Mouse (Mus musculus) forebrain, embryonic 13.5 days (tissue): ENCODE results near the gene 2410004B18Rik. TPM values are rescaled to one million over a fixed set of nuclear protein-coding genes. Genes with fewer than 3 reads are reported as not detected.

ENCODE experiments used
- ATAC-seq: fragments of 200-750 bp; cut with Nextera tagmentation; 2 replicates; pipeline ENCODE4 v1.8.0; 2017
- H3K27ac ChIP-seq: fragments of 300-500 bp; sonication (generic); 2 replicates; pipeline ENCODE4 v1.5.1; 2015; ENCODE audit warnings: inconsistent platforms, mild to moderate bottlenecking, moderate library complexity
- H3K27me3 ChIP-seq: fragments of 300-500 bp; sonication (generic); 2 replicates; pipeline ENCODE4 v1.6.1; 2015; ENCODE audit warnings: mild to moderate bottlenecking, inconsistent platforms
- H3K36me3 ChIP-seq: fragments of 300-500 bp; sonication (generic); 2 replicates; pipeline ENCODE4 v1.6.1; 2015; ENCODE audit warnings: mild to moderate bottlenecking, inconsistent platforms; ENCODE audit not compliant: poor library complexity, severe bottlenecking
- H3K4me1 ChIP-seq: fragments of 300-500 bp; sonication (generic); 2 replicates; pipeline ENCODE4 v1.6.1; 2015; ENCODE audit warnings: inconsistent platforms
- H3K4me2 ChIP-seq: fragments of 300-500 bp; sonication (generic); 2 replicates; pipeline ENCODE4 v1.6.1; 2015; ENCODE audit warnings: inconsistent platforms, mild to moderate bottlenecking, moderate library complexity
- H3K4me3 ChIP-seq: fragments of 300-500 bp; sonication (generic); 2 replicates; pipeline ENCODE4 v1.5.1; 2015; ENCODE audit warnings: mild to moderate bottlenecking, inconsistent platforms
- H3K9ac ChIP-seq: fragments of 300-500 bp; sonication (generic); 2 replicates; pipeline ENCODE4 v1.6.1; 2015; ENCODE audit warnings: mild to moderate bottlenecking, inconsistent platforms
- H3K9me3 ChIP-seq: fragments of 300-500 bp; sonication (generic); replicated peaks from 2 replicates; pipeline ENCODE4 v1.6.1; 2016; ENCODE audit warnings: inconsistent platforms
- WGBS: fragments of 180-500 bp; shearing (Covaris S2); methylation state at CpG from one replicate; pipeline ENCODE4 v1.1.7; 2015; 5-methylcytosine and 5-hydroxymethylcytosine counted together
- polyA plus RNA-seq: library from polyadenylated mRNA; unstranded; fragments of >200 nt; fragmentation: Nextera tagmentation; extraction: Ambion mirVana; gene quantifications from 2 replicates; pipeline ENCODE4 v1.2.1, GENCODE M21; 2015

2410004B18Rik gene
- polyA plus RNA-seq, 1 experiment from 2014 or later: 62.5 TPM

GRCm38 (mm10) chr3:145971501-145971900 is 33.7 kb downstream of the 2410004B18Rik start:
- ATAC-seq: peak; percentile 43; the same call in 1 of the 2 replicates
- 47% methylated on average over 10 of the region's 10 CpGs for WGBS

DNA sequence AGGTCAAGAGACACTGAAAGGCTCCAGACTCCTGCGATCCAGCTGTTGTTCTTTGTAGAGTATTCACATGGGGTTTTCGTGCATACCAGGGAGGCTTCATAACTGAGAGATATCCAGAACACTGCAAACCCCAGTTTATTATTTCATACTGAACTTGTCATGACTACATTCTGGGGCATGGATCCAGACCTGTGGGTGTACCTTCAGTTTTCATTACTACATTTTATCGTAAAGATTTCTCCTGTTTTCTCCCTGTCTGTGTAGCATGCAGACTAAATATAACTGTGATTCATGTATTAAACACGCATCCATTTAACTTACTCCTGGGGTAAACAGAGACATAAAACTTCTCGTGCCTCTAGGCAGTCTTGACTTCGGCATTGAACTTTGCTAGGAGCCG is 37.2 kb downstream of the 2410004B18Rik start:
- no peaks in the 10 kb centered on the region for H3K27me3 ChIP-seq
- no peak overlapping the region for H3K4me2 ChIP-seq
- peaks cover 11% of the 10 kb centered on the region; the same call in 1 of the 2 replicates for H3K9me3 ChIP-seq
- no peak for ATAC-seq
- 95% methylated on average over 7 of the region's 7 CpGs for WGBS
- H3K4me3 ChIP-seq: no peak overlapping the region
- no peak overlapping the region for H3K27ac ChIP-seq
- H3K4me1 ChIP-seq: no peaks in the 10 kb centered on the region
- H3K36me3 ChIP-seq: no peaks in the 10 kb centered on the region
- no peak overlapping the region for H3K9ac ChIP-seq

More at GRCm38 (mm10) chr3:145971501-145971900, 33.7 kb downstream of the 2410004B18Rik start:
- H3K4me1 ChIP-seq: no peaks in the 10 kb centered on the region
- H3K9ac ChIP-seq: no peak overlapping the region
- H3K36me3 ChIP-seq: no peaks in the 10 kb centered on the region
- no peak overlapping the region for H3K4me2 ChIP-seq
- H3K27ac ChIP-seq: 0 out of 2 replicates have a peak overlapping the region, but pooled peaks have one; percentile 14
- no peak overlapping the region for H3K4me3 ChIP-seq
- peaks cover 11% of the 10 kb centered on the region; the same call in 1 of the 2 replicates for H3K9me3 ChIP-seq
- no peaks in the 10 kb centered on the region for H3K27me3 ChIP-seq

DNA sequence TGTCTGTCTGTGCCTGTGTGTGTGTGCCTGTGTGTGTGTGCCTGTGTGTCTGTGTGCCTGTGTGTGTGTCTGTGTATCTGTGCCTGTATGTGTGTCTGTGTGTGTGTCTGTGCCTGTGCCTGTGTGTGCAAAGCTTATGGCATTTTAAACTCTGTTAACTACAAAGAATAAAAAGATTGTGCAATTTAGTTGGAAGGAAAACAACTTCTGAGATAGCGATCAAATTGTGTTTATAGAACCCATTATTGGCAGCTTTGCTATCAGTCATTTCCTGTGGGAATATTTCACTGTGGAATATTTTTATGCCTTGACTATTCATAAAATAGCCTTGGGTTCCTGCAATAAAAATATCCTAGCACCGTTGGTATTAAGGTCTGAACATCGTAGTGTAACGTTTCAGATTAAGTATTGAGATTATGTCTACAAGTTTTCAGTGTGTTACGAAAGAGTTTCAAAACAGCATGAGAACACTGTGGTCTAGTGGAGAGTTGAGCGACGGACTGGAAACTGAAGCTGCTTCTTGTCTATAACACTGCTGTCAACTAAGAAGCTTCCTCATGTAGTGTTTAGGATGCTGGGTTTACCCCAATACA is 47.6 kb downstream of the 2410004B18Rik start:
- Histone ChIP-seq H3K4me2 (no peak overlapping the region), H3K36me3 (no peaks in the 10 kb centered on the region), H3K4me1 (peaks cover 16% of the 10 kb centered on the region), H3K9me3 (no peaks in the 10 kb centered on the region), H3K4me3 (no peak overlapping the region), H3K27me3 (peaks cover 27% of the 10 kb centered on the region), H3K27ac (no peak overlapping the region), H3K9ac (no peak overlapping the region)
- 89% methylated on average over 7 of the region's 7 CpGs for WGBS
- no peak for ATAC-seq

- WGBS: 50% methylated on average over 6 of the region's 6 CpGs
- H3K9me3 ChIP-seq: no peaks in the 10 kb centered on the region
- H3K4me3 ChIP-seq: peak overlapping the region; percentile 67; the same call in 1 of the 2 replicates
- no peak for ATAC-seq
- H3K36me3 ChIP-seq: no peaks in the 10 kb centered on the region
- peaks cover 16% of the 10 kb centered on the region for H3K4me1 ChIP-seq
- H3K9ac ChIP-seq: no peak overlapping the region
- no peak overlapping the region for H3K27ac ChIP-seq
- peaks cover 27% of the 10 kb centered on the region for H3K27me3 ChIP-seq
- H3K4me2 ChIP-seq: no peak overlapping the region
Measured at GRCm38 (mm10) chr3:145986317-145987001, 48.6 kb downstream of the 2410004B18Rik start.

DNA sequence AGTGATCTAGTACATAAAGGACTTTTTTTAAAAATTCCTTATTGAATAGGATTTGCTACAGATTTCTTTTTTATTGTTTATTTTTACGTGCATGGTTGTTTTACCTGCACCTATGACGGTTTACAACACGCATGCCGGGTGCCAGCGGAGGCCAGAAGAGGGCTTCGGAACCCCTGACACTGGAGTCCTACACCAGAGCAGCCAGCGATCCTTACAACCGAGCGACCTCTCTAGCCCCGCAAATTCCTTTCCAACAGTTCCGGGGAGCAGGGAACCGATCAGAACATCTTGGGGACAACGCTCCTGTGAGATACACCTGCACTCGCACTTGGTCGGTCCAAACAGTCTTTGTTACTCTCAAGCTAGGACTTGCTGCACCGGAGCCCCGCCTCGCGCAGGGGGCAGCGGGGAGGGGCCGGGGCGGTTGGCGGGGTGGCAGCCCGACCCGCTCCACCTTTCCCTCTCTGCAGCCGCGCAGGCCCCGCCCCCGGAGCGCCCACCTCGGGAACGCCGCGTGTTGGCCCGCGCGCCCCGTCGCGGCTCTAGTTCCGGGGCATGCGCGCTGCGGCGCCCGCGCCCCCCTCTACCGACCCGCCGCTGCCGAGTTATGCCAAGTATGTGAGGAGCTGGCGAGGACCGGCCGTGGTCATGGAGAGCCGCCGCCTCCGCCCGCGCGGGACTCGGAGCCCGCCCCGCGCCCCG is 49.6 kb downstream of the 2410004B18Rik start, which contains the start of gene Syde2:
TSS of gene Syde2 (plus strand) at position 603 of the 702 bp plus-strand sequence.
- peak within 1 kb of the TSS; percentile 70 for H3K9ac ChIP-seq
- peak; percentile 92 for ATAC-seq
- peak within 1 kb of the TSS; percentile 25; the same call in 1 of the 2 replicates for H3K27ac ChIP-seq
- no peaks in the 10 kb centered on the region for H3K36me3 ChIP-seq
- WGBS: under 1% methylated on average over 28 of the region's 65 CpGs
- peak within 1 kb of the TSS; percentile 81 for H3K4me2 ChIP-seq
- peaks cover 27% of the 10 kb centered on the region for H3K27me3 ChIP-seq
- H3K4me3 ChIP-seq: peak within 1 kb of the TSS; percentile 67
- H3K4me1 ChIP-seq: peaks cover 16% of the 10 kb centered on the region
- no peaks in the 10 kb centered on the region for H3K9me3 ChIP-seq

GRCm38 (mm10) chr3:145987970-145988683 is 50.3 kb downstream of the 2410004B18Rik start:
- peak overlapping the region; percentile 67 for H3K4me3 ChIP-seq
- WGBS: under 1% methylated on average over 74 of the region's 101 CpGs
- peak overlapping the region; percentile 81 for H3K4me2 ChIP-seq
- H3K36me3 ChIP-seq: no peaks in the 10 kb centered on the region
- H3K9me3 ChIP-seq: no peaks in the 10 kb centered on the region
- peaks cover 16% of the 10 kb centered on the region for H3K4me1 ChIP-seq
- ATAC-seq: peak; percentile 83
- H3K9ac ChIP-seq: peak overlapping the region; percentile 70
- H3K27me3 ChIP-seq: peaks cover 27% of the 10 kb centered on the region
- peak overlapping the region; percentile 25; the same call in 1 of the 2 replicates for H3K27ac ChIP-seq

DNA sequence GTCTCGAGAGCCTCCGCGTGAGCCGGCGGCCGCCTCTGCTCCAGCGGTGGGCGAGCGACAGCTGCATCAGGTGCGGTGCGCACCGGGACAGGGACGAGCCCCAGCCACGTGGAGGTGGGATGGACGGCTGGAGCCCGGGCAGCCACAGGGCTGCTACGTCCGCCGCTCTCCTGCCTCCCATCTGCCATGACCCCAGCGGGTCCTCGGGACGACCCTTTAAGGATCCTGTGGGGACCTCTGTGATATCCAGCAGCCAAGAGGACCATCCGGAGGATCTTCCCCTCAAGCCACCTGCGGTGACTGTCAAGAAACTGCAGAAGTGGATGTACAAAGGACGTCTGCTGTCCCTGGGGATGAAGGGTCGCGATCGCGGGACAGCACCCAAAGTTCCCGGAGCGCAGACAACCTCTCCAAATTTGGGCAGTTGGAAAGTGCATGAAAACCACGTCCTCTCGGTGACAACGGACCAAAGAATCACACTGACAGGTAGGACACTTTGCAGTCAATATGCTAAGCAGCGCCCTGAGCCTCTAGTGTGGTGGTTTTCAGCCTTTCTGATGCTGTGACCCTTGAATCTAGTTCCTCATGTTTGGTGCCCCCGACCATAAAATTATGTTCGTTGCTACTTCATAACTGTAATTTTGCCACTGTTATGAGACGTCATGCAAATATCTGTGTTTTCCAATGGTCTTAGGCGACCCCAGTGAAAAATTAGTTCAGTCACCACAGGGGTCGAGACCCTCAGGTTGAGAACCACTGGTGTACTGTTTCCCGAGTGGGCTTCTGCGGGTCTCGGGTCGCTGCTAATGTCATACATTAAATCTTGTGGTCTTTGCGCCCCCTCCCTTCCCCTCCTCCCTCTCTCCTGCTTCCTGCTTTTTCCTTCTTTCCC is 51.1 kb downstream of the 2410004B18Rik start:
- Histone ChIP-seq H3K36me3 (no peaks in the 10 kb centered on the region), H3K27me3 (peaks cover 26% of the 10 kb centered on the region), H3K27ac (no peak overlapping the region), H3K4me1 (peaks cover 16% of the 10 kb centered on the region), H3K9me3 (no peaks in the 10 kb centered on the region), H3K4me2 (peak overlapping the region; percentile 81), H3K9ac (peak overlapping the region; percentile 70), H3K4me3 (peak overlapping the region; percentile 67)
- ATAC-seq: peak; percentile 31
- WGBS: under 1% methylated on average over 45 of the region's 45 CpGs

DNA sequence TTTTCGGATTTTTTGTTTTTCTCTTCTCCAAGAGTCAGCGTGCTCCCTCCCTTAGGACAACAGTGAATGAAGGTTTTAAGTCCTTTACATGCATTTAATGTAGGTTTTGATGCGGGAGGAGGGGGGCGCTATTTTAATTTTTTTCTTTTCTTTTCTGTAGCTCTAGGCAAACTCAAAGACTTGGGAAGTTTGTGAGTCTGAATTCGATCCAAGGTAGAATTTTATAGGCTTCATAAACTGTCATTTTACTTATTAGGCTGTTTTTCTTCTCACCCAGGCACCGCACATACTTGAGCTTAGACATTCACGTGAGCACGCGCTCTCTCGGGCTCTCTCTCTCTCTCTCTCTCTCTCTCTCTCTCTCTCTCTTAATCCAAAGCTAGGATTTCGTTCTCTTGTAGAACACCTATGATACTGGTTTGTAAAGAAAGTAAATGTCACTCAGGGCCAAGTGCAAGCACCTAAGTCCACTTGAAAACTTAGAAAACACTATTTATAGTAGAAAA is 51.8 kb downstream of the 2410004B18Rik start:
- ATAC-seq: no peak
- Histone ChIP-seq H3K36me3 (no peaks in the 10 kb centered on the region), H3K4me2 (peak overlapping the region; percentile 81), H3K27ac (no peak overlapping the region), H3K9me3 (no peaks in the 10 kb centered on the region), H3K4me1 (peaks cover 16% of the 10 kb centered on the region), H3K27me3 (peaks cover 19% of the 10 kb centered on the region), H3K9ac (peak overlapping the region; percentile 45), H3K4me3 (peak overlapping the region; percentile 67)
- 2% methylated on average over 11 of the region's 11 CpGs for WGBS

DNA sequence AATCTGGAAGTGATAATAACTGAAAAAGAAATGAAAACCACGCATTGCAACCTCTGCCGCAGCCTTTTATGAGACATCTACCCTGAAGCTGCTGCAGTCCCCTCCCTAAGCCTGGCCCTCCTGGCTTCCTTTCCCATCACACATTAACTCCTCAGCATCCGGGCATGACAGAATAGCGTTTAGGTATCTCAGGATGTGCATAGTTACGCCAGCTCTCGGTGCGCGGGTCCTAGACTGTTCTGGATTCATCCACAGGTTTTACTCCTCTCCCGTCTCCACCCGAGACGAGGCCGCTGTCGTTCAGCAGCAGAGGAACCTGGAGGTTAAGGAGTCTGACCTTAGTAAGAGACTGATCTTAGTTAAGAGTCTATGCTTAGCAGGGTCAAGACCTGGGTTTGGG is 53.3 kb downstream of the 2410004B18Rik start:
- peaks cover 17% of the 10 kb centered on the region for H3K27me3 ChIP-seq
- 94% methylated on average over 13 of the region's 13 CpGs for WGBS
- no peaks in the 10 kb centered on the region for H3K36me3 ChIP-seq
- H3K9ac ChIP-seq: no peak overlapping the region
- no peak for ATAC-seq
- H3K4me1 ChIP-seq: peaks cover 16% of the 10 kb centered on the region
- no peaks in the 10 kb centered on the region for H3K9me3 ChIP-seq
- H3K4me3 ChIP-seq: no peak overlapping the region
- H3K27ac ChIP-seq: no peak overlapping the region
- no peak overlapping the region for H3K4me2 ChIP-seq

GRCm38 (mm10) chr3:145991976-145992730 is 54.3 kb downstream of the 2410004B18Rik start:
- Histone ChIP-seq H3K4me2 (no peak overlapping the region), H3K4me1 (peaks cover 16% of the 10 kb centered on the region), H3K4me3 (no peak overlapping the region), H3K36me3 (no peaks in the 10 kb centered on the region), H3K27me3 (peaks cover 8% of the 10 kb centered on the region), H3K9me3 (no peaks in the 10 kb centered on the region), H3K27ac (no peak overlapping the region), H3K9ac (no peak overlapping the region)
- no peak for ATAC-seq
- 84% methylated on average over 10 of the region's 10 CpGs for WGBS
